Mouse (Mus musculus): ENCODE results near the gene Spata32.

DNA sequence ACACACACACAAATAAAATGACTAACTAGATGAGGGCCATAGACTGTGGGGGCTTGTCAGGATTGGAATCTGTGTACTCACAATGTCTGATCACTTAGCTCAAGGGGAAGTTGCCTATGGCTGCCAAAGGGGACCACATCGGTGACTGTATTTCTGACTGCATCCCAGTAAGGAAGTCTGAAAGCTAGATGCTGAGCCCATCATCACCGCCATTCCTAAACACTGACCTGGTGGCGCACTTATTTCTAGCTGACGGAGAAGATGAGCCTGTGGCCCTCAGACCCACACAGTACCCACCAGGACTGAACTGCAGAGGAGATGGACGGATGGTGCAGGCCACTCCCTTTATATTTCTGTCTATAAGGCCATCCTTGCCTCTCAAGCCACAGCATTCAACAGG lies 41.8 kb upstream of the Spata32 start:
- TF ChIP-seq POLR2A (IDR thresholded peaks at IDR 0.05; ENCODE audit: insufficient read depth, low read depth, low read length) (no peak), CTCF (IDR thresholded peaks at IDR 0.05; ENCODE audit: insufficient read depth, low read depth, low read length) (no peak)

Data from olfactory bulb, adult 2 months (tissue).